Mouse (Mus musculus) NIH3T3 (cell line): ENCODE measurements around the gene Dlk2.
A peak's percentile ranks its signal among the peaks of the same experiment; 100 is the strongest.

Source experiments
- DNase-seq: peaks from one replicate; pipeline ENCODE4 v3.0.0-alpha.2; 2012; ENCODE audit warnings: low read depth

Dlk2 gene

DNA sequence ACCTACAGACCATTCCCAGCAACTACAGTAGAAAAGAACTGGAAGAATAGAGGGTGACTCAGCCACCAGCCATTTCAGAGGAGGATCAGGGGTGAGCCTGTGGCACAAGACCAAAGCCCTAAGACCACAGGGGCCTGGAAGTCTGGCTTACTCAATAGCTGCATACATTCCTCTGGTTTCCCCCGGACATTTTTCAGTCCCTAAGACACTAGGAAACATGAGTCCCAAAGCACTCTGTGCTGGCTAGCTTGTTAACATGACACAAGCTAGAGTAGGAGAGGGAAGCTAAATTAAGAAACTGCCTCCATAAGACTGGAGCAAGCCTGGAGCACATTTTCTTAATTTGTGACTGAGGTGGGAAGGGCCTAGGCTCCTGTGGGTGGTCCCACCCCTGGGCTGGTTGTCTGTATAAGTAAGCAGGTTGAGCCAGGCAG, 23.4 kb upstream of the Dlk2 start:
- DNase-seq = peak; percentile 92

DNA sequence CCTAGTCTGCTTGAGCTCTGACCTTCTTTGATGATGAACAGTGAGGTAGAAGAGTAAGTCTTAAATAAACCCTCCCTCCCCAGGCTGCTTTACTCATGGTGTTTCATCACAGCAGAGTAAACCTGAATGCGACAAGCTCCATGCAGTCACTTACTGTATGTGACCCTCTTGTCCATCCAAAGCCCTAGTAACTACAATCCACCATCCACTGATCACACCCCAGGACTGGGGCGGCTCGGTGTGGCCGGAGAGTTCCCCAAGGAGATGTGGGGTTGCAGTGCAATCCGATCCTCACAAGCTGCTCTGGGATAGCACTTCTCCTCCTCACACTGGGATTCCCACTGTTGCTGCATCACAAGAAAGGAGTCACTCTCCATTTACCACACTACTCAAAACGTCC, 22.8 kb upstream of the Dlk2 start:
- DNase-seq = peak; percentile 58

DNA sequence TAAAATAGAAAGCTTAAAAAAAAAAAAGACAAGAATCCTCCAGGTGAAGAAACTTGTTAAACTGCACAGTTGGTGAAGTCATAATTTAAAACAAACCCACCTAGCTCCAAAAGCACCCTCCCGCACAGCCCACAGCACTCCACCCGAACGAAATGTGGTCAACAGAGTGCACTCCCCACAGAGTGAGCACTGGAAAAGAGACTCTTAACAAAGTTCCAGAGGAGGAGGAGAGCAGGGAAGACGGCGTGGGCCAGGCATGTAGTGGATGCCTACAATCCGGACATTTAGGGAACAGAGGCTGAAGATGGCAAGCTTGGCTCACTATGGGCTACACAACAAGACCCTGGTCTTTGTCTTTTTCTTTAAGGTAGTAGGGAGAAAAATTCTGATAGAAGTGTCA, 22.2 kb upstream of the Dlk2 start:
- no peak for DNase-seq

DNA sequence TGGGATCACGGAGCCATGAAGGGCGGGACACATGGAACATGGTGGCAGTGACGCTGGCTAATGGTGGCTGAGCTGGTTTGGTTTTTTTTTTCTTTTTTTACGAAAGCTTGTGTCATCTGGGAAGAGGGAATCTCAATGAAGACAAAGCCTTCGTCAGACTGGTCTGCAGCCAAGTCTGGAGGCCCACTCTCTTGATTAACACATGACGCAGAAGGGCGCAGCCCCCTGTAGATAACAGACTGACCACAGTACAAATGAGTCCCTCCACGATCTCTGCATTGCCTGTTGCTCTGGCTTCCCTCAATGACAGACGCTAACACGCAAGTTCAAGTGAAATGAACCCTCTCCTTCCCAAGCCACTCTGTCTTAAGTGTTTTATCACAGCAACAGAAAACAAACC, 21.7 kb upstream of the Dlk2 start:
- DNase-seq = peak; percentile 60

DNA sequence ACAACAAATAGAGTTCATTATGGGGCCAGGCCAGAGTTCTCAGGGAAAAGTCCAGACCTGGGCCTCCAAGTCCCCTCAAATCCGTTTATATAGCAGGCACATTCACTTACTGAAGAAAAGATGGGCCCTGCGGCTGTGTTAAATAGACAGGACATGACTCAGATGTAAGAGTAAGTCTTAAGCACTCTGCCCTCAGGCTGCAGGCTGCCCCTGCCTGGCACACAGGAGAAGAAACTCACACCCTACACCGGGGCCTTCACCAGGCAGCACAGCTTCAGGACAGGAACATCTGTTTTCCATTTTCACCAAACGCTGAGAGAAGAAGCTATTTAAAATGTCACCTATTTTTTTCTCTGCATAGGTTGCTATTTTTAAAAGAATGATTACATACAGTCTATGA, 19.6 kb upstream of the Dlk2 start:
- peak; percentile 92 for DNase-seq

DNA sequence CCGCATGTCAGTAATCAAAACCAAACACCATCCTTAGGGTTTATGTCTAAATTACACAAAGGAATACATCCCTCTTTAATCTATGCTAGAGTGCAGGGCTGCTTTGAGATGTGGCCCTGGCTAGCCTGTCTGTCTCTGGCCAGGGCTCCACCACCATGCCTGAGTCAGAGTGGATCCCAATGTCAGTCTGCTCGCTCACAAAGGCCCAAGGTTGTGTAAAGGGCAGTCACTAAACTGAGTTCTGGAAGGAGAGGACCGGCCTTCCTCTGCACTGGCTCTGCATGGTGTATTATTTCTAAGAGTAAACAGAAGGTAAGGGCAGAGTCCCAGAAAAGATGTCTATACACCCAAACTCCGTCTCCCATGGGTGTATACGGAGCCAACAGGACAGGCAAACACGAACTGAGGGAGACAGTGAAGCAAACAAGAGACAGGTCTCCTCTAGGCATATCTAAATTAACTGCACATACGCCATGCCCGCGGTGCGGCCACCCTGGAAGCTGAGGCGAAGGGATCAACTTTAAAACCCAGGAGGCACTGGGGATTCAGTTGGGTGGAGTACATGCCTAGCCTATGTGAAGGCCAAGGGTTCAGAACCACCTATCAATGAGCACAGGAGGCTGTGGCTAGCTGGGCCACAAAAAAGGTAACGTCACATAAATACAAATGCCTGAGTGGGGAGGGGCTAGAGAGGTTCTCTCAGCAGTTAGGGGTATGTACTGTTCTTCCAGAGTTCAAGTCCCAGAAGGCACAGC, 19.0 kb upstream of the Dlk2 start:
- DNase-seq = no peak

DNA sequence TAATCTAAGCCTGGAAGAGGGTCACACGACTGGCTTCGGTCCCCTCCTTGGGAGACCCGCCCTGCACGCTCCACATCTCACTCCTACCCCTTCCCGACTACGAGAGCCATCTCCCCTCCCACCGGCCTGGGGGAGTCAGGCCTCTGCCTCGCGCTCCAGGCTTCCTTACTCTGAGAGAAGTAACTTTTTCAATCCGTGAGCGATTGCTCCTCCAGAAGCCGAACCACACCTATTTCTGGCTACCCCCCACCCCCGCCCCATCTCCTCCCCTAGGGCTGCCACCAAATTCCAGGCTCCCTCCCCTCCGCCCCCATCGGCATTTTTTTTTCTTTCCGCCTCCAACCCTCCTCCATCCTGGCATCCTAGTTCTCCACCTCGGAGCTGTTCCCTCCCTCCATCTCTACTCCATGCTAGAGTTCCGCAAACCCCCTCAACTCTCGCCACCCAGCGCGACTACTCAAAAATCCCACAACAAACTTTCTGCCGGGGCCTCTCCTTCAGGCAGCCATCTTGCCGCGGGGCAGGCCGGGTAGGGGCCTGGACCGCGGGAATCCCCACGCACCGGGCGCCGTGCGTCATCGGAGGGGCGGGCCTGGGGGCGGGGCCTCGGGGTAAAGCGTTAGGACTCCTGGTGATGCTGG, 14.6 kb upstream of the Dlk2 start, which contains the start of gene Tjap1:
Gene Tjap1, minus strand, starts transcription at position 544 of the 641 bp plus-strand sequence.
- DNase-seq = peak; percentile 96

DNA sequence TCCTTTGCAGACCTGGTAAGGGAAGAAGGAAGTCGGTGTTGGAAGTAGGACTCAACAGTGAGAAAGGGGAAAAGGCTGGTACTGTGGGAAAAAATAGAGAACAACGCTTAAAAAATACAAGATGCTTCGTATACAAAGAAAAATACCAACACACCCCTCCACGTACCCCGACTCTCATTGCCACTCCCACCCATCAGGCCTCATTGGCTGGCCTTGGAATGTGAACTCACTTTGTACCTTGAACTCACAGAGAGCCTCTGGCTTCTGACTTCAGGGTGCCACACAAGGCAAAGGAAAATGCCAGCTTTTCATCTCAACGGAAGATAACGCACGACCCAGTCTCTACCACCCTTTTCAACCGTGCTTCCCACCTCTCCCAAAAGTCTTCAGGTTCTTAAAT, 14.1 kb upstream of the Dlk2 start:
- no peak for DNase-seq

DNA sequence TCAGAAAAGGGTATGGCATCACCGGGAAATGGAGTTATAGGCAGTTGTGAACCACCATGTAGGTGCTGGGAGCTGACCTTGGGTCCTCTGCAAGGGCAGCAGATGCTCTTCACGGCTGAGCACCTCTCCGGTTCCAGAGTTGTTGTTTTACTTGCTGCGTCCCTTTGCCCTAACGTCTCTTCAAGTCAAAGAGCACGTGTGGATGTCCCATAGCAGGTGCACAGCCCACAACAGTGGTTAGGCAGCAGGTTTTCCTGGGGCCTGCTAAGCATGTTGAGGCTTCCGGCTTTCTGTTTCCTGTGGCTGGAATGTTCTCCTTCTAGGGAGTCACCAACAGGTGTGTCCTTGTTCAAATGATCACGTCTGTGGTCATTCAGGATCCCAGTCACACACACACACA, 13.3 kb upstream of the Dlk2 start:
- no peak for DNase-seq

DNA sequence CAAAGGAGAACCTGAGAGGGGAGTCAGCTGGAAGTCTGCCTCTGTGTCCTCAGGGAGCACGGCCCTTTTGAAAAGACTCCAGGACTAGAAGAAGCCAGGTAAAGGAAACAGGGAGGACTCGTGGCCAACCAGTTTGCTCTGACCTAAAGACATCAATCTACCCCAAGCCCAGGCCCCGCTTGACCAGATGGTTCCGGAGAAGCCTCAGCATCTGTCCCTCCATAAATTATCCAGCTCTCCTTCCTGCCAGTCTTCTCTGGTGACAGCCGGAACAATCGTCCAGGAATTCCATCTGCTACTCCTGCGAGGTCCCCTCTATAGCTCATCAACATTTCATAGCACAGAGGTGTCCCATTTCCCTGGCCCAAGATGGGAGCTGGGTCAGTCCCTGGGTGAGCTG, 12.6 kb upstream of the Dlk2 start:
- DNase-seq = no peak

DNA sequence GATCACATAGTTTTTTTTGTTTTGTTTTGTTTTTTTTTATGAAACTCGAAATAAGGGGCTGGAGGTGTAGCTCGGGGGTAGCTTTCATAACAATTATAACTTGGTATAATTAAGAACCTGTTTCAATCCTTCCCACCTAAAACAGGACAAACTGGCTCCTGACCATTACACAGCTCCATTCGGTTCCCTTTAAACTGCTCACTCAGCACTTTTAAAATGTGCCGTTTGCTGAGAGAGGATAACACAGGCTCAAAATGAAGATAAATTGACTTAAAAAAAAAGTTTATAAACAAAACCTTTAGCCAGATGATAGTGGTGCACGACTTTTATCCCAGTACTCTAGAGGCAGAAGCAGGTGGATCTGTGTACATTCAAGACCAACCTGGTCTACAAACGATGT, 11.8 kb upstream of the Dlk2 start:
- DNase-seq = no peak

DNA sequence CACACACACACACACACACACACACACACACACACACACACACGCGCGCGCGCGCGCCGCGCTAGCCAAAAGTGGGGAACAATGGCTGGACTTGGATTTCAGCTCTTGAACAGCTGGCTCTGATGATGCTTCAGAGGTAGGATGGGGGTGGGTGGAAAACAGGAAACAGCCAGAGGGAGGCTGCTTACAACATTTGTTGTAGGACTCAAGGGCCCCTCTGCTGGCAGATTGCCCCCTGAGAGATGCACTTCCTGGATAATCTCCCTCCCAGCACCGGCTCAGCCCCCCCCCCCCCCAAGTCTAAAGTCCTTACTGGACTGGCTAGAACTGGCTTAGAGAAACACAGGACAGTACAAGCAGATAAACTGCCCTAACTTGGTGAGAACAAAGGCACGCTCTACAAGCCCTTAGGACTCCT, 9.5 kb upstream of the Dlk2 start:
- DNase-seq = peak; percentile 74

DNA sequence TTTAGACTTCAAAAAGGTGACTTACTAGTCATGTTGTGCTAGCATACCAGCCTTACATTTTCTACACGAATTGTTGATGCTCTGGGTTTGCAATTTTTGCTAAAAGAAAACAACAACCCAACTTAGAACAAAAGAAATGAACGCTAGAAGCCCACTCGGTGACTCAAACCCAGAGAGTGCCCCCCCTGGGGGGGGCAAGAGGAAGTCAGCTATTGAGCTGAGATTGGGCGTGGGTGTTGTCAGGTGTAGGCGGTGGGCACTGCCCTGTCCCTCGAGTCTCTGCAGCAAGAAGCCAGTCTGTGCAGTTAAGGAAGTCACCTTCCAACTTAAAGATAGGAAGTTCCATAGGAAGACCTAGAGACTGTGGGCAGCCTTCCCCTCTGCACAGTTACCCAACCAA, 620 bp upstream of the Dlk2 start:
- DNase-seq = no peak

DNA sequence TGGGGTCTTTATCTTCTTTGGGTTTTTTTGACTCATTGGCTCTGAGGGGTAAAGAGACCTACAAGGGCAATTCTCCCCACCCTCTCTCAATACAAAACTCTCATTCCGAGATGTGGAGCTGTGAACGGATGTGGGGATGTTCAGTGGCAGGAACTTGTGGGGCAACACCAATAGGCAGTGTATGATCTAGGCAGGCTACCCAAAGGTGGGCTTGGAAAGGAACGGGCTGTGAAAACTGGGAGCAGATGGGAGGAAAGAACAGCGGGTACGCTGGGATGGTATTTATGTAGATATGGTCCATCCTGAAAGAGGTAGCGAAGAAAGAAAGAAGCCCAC, 225 bp upstream of the Dlk2 start:
- DNase-seq = no peak

DNA sequence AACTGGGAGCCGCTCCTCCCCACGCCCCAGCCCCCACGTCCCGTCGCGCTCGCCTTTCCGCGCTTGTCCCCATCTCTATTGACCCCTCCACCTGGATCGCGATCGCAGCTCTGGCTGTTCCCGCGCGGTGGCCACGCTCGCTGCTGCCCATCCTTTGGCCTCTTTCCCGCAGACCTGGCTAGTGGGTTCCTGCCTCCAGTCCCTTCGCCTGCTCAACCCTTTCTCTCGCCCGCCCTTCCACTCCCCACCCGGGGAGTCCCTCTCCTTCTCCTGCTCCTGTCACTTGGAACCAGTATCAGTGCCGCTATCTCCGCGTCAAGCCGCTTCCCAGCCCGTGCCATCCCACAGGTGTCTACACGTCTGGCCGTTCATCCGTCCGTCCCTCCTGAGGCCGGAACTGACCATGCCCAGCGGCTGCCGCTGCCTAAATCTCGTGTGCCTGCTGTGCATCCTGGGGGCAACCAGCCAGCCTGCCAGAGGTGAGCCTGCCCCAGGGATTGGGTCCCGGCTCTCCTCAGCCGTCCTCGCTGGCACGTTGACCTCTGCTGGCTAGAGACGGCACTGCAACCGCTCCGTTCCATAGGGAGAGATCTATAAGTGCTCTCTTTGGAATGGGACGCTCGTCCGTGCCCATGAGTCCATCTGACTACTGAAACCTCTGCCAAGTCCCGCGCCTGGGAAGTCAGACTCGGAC, 1.1 kb downstream of the Dlk2 start:
- peak; percentile 94 for DNase-seq

DNA sequence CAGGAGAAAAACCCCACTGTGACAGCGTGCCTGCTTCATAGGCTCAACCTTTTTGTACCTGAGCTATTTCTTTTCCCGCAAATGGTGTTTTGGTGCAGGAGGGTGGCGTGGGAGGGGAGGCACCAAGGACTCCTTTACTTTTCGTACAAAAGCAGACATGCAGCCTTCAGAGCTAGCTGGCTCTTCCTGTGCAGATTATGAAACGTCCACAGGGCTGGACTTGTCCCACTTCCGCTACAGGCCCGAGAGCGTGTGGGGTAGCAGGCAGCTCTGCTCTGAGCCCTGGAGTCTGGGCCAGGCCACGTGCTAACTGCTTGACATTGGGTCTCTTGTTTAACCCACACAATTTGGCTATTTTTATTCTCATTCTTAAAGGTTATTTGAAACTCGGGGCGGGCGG, 4.7 kb downstream of the Dlk2 start:
- DNase-seq = no peak

DNA sequence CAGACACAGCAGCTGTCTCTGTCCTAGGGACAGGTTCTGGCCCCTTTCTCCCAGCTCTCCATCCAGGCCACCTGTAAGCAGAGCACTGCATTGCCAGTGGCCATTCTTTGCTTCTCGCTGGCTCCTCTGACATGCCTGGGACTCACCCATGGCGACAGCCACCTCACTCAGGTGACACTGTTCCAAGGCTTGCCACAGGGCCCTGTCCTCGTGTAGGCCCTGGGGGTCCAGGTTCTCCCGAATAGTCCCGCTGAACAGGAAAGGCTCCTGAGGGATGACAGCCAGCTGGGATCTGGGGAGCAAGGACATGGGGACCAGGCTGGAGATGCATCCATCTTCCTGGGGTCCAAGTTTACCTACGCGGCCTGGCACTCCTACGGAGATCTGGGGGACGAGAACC, 7.0 kb downstream of the Dlk2 start:
- DNase-seq = no peak

DNA sequence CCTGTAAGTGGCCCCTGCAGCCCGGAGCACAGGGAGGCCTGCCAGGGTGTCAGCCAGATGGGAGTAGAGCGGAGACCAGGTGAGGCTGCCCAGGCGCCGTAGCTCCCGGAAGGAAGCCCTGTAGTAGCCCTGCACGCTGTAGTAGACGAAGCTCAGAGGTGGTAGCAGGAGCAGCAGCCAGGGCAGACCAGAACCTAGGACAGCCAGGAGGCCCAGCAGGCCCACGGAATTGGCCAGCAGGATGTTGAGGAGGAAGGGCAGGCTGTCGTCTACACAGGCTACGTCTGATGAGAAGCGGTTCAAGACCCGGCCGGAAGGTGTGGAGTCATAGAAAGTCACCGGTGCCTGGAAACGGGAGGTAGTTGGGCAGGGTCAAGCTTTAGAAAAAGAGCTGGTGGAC, 9.7 kb downstream of the Dlk2 start:
- no peak for DNase-seq

DNA sequence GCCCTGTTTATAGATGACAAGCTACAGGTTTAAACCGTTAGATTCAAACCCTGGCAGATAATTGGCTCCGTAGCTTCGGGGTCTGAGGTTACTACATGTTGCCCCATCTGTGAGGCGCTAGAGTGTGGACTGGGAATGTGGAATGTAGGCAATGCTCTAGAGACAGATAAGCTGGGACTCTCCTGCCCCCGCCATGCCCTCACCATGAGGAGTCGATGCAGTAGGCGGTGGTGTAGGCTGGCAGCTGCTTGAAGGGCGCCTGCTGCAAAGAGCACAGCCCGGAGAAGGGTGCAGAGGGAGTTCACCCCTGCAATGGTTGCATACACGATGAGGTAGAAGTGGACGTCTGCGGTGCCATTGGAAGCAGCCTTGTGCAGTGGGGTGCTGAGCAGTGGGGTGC, 12.6 kb downstream of the Dlk2 start:
- DNase-seq = no peak

DNA sequence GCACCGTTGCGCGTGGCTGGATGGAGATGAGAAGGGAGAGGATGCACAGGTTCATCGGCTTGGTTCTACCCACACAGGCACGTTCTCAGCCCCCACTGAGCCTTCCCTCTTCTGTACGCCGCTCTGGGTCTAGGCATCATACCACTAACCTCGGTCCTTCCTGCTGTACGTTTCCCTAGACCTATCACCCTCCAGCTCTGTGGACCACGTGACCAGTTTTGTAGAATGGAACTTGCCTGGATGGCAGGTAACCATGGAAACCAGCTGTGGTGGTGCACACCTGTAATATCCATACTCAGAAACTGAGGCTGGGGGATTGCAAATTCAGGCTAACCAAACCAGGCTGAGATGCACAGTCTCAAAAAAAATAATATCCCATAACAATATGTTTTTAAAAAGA, 13.3 kb downstream of the Dlk2 start:
- no peak for DNase-seq

DNA sequence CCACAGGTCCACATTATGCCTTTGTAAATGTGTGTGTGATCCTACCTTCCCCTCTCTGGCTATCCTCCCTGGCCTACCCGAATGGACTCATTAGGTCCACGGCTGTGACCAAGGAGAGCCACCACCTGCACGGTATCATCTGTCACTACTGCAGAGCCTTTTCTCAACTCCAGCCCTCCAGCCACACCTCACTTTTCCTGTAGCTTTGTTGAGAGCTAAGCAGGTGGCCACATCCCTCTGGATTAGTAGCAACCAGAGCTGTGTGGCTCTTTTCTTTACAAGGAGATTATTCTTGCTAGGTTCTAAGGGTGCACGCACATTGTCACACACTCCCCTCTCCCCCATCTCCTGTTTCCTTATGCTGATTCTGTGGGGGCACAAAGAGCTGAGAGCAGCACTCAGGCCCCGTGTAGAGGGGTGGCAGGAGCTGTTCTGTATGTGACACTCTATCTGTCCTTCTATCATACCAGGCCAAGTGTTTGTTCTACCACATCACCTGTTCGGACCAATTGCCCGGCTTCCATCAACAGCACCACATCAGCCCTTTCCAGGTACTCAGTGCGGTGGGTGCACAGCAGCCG, 16.0 kb downstream of the Dlk2 start:
- DNase-seq = no peak

DNA sequence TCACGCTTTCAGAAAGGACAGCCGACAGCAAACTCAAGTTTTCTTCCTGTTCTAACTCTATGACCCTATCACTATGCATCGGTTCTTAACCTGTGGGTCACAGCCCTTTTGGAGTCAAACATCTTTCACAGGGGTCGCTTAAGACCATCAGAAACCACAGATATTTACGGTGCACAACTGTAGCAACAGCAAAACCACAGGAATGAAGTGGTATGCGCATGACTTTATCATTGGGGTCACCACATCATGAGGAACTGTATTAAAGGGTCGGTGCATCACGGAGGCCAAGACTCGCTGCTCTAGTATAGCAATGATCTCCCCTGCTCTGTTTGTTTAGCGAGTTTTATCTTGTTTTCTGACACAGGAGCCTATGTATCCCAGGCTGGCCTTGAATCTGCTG, 18.6 kb downstream of the Dlk2 start:
- no peak for DNase-seq

DNA sequence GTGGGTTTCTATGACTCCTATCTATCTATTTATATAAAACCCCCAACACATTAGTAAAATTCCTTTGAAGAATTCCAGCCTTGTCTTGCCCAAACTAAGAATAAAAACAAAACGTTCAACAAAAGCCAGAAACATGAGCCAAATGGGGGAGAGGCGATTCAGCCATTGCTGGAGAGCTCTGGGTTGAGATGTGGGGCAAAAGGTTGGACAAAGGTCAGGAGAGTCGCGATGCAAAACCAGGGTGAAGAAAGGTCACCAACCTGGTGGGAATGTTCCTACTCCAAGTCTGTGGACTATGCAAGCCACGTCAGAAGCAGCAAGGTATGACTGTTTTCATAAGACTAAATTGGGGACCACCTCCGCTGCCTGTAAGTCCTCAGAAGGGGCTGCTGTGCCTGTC, 23.3 kb downstream of the Dlk2 start:
- DNase-seq = no peak
